Mouse (Mus musculus) lung, adult 18-20 months (tissue): Measurements from ENCODE around the gene Pramel6.
"Not testable (repeated sequence)": the region's sequence is repeated elsewhere in the genome, so short reads cannot be mapped to it uniquely, and the experiment has no call there.

ENCODE experiments used
- DNase-seq, 2 experiments: peaks; one replicate each; pipeline ENCODE4 v3.0.0; 2022; ENCODE audit warnings: mixed read lengths in 2 of 2

Pramel6 gene

DNA sequence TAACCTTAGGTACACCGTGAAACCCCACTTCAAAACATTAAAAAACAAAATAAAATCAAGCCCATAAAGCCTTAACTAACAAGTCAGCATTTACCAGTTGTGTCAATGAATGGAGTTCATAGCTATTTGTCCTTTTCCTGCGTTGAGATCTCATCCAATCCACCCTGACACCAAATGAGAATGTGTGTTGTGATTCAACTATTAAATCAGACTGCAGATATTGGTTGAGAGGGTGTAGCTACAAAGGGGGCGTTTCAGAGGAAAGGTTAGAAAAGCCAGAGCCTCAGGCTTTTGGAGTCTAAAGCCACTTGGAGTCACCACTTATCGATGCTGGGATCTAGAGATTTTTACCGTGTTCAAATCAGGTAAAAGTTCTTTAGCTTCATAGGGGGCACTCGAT, at the start of gene Pramel6:
TSS of gene Pramel6 (plus strand) at position 301 of the 400 bp plus-strand sequence.
- DNase-seq = no peak

- no peak for DNase-seq
Measured at GRCm38 (mm10) chr2:87461769-87462168, 44.6 kb upstream of the Pramel6 start.

- no peak for DNase-seq
Measured at GRCm38 (mm10) chr2:87480207-87480606, 26.2 kb upstream of the Pramel6 start.

- no peak for DNase-seq
Measured at GRCm38 (mm10) chr2:87481158-87481557, 25.2 kb upstream of the Pramel6 start.

DNA sequence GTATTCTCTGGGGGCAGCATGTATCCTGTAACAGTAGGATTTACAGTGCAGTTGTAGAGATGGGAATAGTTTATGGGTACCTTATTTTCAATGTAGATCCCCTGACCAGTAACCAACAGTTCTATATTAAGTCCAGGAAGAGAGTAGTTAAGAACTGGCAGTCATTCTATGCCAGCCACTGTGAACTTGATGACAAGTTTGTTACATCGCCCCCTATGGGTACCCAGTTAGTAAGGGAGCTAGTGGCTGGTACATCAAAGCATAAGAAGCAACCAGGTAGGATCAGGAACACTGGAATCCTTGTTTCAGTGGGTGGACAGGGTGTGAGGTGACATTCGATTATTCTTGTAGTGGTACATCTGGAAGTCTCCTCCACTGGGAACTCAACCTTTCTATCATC, 24.1 kb upstream of the Pramel6 start:
- DNase-seq = no peak

- not testable (repeated sequence) for DNase-seq
Measured at GRCm38 (mm10) chr2:87496993-87497392, 9.4 kb upstream of the Pramel6 start, which contains the start of gene Pramel7. Gene Pramel7 (minus strand): TSS chr2:87497093.

DNA sequence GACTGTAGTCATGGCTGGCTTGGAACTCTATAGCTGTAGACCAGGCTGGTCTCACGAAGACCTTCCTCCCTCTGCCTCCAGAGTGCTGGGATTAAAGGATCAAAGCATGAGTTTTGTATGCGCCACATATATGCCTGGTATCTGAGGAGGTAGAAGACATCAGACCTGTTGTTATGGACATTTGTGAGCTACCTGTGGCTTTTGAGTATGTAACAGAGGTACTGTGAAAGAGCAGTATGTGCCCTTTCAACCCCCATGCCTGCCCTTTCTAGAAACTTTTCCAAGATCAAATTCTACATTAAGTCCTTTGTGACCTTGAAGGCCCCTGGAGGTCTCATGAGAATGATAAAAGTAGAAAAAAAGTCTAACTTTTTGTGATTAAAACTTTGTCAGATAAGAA, 8.7 kb downstream of the Pramel6 start:
- no peak for DNase-seq

DNA sequence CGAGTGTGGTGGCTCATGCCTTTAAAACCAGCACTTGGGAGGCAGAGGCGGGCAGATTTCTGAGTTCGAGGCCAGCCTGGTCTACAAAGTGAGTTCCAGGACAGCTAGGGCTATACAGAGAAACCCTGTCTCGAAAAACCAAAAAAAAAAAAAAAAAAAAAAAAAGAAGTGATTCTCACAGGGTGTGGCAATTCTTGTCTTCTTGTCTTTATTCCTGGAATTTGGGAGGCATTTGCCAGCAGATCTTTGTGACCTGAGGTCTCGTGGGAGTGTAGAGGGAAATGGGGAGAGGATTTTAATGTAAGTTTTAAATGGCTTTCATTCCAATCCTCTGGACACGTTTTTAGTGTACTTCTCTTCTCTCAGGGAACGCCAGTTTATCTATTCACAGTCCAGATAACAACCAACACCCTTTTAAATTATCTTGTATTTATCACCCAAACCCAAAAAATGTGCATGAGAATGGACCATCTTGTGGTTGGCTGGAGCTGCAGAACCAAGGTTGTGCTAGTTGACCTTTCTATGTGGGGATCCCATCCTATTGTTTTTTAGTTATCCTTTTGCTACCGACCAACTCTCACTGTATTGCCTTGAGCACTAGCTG, 9.2 kb downstream of the Pramel6 start:
- no peak for DNase-seq

DNA sequence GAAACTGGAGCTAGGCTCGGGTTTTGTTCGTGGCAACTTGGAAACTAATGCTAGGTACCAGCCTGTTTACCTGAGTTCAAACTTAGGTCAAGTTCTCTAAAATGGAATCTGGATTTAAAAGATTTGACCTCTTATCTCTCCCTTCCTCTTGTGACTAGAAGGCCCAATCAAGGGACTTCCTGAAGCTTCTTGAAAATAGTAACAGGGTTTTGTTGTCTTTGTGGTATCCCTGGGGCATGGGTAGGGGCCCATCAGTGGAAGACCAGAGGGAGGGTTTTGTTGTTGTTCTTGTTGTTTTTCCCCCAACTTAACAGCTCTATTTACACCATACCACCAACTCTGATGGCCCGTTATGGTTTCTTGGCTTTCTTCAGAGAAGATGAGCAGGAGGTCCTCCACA, 10.2 kb downstream of the Pramel6 start:
- DNase-seq = no peak

DNA sequence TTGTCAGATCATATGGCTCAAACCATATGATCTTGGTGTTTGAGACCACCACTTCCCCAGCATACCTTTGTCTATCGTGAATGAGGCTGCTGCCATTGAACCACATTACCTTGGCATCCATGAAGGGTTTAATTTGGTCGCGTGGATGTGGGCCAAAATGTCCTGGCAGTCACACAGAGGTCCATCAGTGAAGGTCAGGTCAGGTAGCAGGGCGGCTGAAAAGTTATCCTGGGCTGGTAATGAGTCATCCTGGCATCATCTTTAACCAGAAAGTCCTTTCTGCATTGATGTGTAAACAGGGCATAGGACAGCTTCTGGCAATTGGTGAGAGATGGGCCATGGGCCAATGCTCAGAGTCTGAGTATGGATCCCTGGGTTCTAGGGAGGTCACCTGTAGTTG, 14.3 kb downstream of the Pramel6 start:
- no peak for DNase-seq

- DNase-seq = not testable (repeated sequence)
Measured at GRCm38 (mm10) chr2:87525899-87526616, 19.7 kb downstream of the Pramel6 start.

- DNase-seq = no peak
Measured at GRCm38 (mm10) chr2:87531496-87531895, 25.1 kb downstream of the Pramel6 start, which contains the start of gene Olfr153. Gene Olfr153 (plus strand): TSS chr2:87531796.

GRCm38 (mm10) chr2:87534826-87535225, 28.5 kb downstream of the Pramel6 start:
- DNase-seq = no peak

GRCm38 (mm10) chr2:87545442-87545841, 39.1 kb downstream of the Pramel6 start, which contains the start of gene Olfr1128:
Gene Olfr1128 (minus strand): TSS chr2:87545542.
- DNase-seq = no peak
